Mouse (Mus musculus): ENCODE data around the gene Gpc5.

DNA sequence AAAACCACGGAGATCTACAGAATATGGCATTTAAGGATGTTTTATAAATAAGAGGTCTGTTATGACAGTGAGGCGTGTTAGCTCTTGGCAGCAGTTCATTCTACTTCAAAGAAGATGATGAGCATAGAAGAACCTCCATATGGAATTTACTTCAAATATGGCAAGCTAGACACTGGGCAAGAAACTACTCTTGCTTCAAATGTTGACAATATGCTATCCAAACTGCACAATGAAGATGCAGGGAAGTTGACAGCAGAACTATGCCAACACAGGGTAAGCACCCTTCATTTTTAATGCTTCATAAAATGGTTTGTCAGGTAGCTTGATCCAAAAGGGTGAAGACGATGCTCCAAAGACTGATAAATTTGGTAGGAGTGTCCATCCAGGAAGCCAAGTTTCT is 1446.2 kb downstream of the Gpc5 start:
- TF ChIP-seq SMC3 (IDR thresholded peaks at IDR 0.05; ENCODE audit: low read depth, low read length) (no peak), CTCF (conservative IDR thresholded peaks at IDR 0.05 in 1 of 2, IDR thresholded peaks at IDR 0.05 in 1 of 2; ENCODE audit: low read depth in 2 of 2, low read length in 2 of 2) (no peak), POLR2A (IDR thresholded peaks at IDR 0.05; ENCODE audit: low read depth, low read length) (no peak), RCOR1 (conservative IDR thresholded peaks at IDR 0.05; ENCODE audit: low read depth, low read length) (no peak), ZNF384 (IDR thresholded peaks at IDR 0.05; ENCODE audit: low read depth, low read length) (no peak), POLR2AphosphoS2 (IDR thresholded peaks at IDR 0.05; ENCODE audit: low read depth, low read length) (no peak), CHD2 (IDR thresholded peaks at IDR 0.05; ENCODE audit: low read length) (no peak)

All from CH12.LX (cell line).